Mouse (Mus musculus) bone marrow, adult 2 months (tissue): ENCODE measurements around the gene Gpatch2l.

Experiments used
- CTCF ChIP-seq: fragments of 200-500 bp; IDR thresholded peaks from 2 replicates; pipeline ENCODE4 v1.5.1; 2011; ENCODE audit warnings: low read length, control low read depth; ENCODE audit not compliant: control insufficient read depth, insufficient read depth
- POLR2A ChIP-seq: fragments of 200-500 bp; IDR thresholded peaks from 2 replicates; pipeline ENCODE4 v1.6.1; 2011; ENCODE audit warnings: low read depth, mild to moderate bottlenecking, control low read depth, low read length, borderline replicate concordance; ENCODE audit not compliant: control insufficient read depth

DNA sequence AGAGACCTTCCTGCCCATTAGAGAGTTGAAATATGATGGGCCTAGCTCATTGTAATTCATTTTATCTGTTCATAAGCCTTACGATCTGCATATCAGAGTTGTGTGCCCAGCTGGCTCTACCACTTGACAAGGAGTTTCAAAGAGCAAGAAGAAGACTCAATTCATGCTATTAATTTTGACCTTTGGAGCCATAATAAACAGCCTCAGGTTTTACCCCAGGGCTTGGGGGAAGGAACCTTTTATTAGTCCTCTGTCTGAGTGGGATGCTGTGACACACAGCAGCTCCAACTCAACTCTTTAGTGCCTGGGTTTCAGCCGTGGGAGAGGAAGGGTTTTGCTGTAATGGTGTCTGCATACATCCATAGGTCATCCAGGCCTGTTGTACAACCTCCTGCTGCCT, 32.6 kb downstream of the Gpatch2l start:
- TF ChIP-seq POLR2A: no peak
- TF ChIP-seq CTCF: no peak
